Mouse (Mus musculus) hindbrain, embryonic 13.5 days (tissue): ENCODE measurements at regions not wholly inside any gene's neighbourhood (a gene's known extent, or its start where the extent isn't known, plus 50 kb on each side); places are given as distances from the start of the nearest gene placed in this dataset.

Experiments used
- ATAC-seq: fragments of 200-750 bp; cut with Nextera tagmentation; 2 replicates; pipeline ENCODE4 v1.8.0; 2017; ENCODE audit warnings: moderate TSS enrichment; ENCODE audit not compliant: low FRiP score
- H3K27ac ChIP-seq: fragments of 300-500 bp; sonication (generic); 2 replicates; pipeline ENCODE4 v1.5.1; 2015; ENCODE audit warnings: inconsistent platforms, mild to moderate bottlenecking, moderate library complexity
- H3K27me3 ChIP-seq: fragments of 300-500 bp; sonication (generic); 2 replicates; pipeline ENCODE4 v1.6.1; 2015; ENCODE audit warnings: mild to moderate bottlenecking, inconsistent platforms
- H3K36me3 ChIP-seq: fragments of 300-500 bp; sonication (generic); 2 replicates; pipeline ENCODE4 v1.6.1; 2015; ENCODE audit warnings: mild to moderate bottlenecking, inconsistent platforms
- H3K4me1 ChIP-seq: fragments of 300-500 bp; sonication (generic); replicated peaks from 2 replicates; pipeline ENCODE4 v1.6.1; 2015; ENCODE audit warnings: inconsistent platforms
- H3K4me2 ChIP-seq: fragments of 300-500 bp; sonication (generic); 2 replicates; pipeline ENCODE4 v1.6.1; 2015; ENCODE audit warnings: inconsistent platforms, mild to moderate bottlenecking, moderate library complexity
- H3K4me3 ChIP-seq: fragments of 300-500 bp; sonication (generic); 2 replicates; pipeline ENCODE4 v1.5.1; 2015; ENCODE audit warnings: mild to moderate bottlenecking, inconsistent platforms
- H3K9ac ChIP-seq: fragments of 300-500 bp; sonication (generic); 2 replicates; pipeline ENCODE4 v1.6.1; 2015; ENCODE audit warnings: mild to moderate bottlenecking, inconsistent platforms
- H3K9me3 ChIP-seq: fragments of 300-500 bp; sonication (generic); 2 replicates; pipeline ENCODE4 v1.6.1; 2016; ENCODE audit warnings: inconsistent platforms
- WGBS: fragments of 180-500 bp; shearing (Covaris S2); methylation state at CpG from one replicate; pipeline ENCODE4 v1.1.7; 2015; 5-methylcytosine and 5-hydroxymethylcytosine counted together

DNA sequence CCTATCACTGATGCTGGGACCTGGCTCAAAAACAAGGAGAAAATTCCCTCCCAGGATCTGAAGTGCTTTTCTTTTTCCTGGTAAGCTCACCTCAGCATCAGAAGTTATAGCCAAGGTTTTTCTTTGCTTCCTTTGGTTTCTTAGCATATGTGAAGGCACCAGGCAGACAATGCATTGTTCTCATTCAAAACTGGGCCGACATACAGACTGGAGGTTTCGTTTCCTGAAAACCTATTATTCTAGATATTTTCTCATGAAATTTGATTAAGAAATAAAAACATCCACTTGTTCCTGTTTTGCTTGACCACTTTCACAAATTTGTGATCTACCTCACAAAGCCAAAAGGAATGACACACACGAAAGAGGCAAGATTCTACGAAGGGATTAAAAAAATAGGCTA is 308.7 kb downstream of the Inhba start:
- H3K27ac ChIP-seq = no peak overlapping the region
- no peak overlapping the region for H3K4me2 ChIP-seq
- ATAC-seq = no peak
- H3K36me3 ChIP-seq = no peaks in the 10 kb centered on the region
- H3K4me3 ChIP-seq = no peak overlapping the region
- H3K4me1 ChIP-seq = no peaks in the 10 kb centered on the region
- 79% methylated on average over 4 of the region's 4 CpGs for WGBS
- H3K27me3 ChIP-seq = no peaks in the 10 kb centered on the region
- H3K9me3 ChIP-seq = no peaks in the 10 kb centered on the region
- no peak overlapping the region for H3K9ac ChIP-seq

DNA sequence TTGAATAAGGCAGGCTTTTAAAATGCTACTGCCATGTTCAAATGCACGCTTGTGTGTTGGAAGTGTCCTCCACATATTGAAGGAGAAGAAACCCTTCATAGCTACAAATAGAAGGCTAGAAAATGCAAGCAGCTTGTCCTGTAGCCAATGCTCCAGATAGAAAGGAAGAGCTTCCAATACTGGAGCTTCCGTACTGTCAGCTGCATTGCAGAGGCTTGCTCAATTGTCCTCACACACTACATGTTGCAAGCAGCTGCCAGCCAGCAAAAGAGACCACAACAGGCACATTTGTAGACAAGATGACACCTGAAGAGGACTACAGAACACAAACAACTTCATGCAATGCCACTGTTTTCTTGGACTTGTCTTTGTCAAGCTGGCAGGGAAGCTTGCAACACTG is 314.0 kb downstream of the Inhba start:
- H3K9ac ChIP-seq = no peak overlapping the region
- WGBS = 89% methylated on average over 2 of the region's 2 CpGs

DNA sequence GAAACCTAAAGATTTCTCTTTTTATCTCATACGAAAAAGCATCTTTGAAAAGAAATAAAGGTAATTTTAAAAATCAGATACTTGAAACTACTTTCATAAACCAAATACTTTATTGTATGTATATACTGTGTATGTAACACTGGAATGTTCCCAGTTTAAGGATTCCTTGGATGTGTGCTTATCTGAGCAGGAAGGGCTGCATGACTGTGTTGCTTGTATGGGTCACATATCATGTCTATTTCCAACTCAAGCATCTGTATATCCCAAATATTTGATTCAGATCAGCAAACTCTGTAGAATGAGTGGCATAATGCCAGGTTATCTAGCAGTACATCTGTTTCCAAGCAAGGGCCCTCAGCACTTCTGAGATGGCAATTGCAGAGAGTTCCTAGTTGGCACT is 330.1 kb downstream of the Inhba start:
- Histone ChIP-seq H3K27ac (no peak overlapping the region), H3K4me3 (no peak overlapping the region), H3K9ac (no peak overlapping the region), H3K4me1 (no peaks in the 10 kb centered on the region), H3K9me3 (no peaks in the 10 kb centered on the region), H3K36me3 (no peaks in the 10 kb centered on the region), H3K4me2 (no peak overlapping the region), H3K27me3 (no peaks in the 10 kb centered on the region)
- WGBS = 84% methylated on average over 1 of the region's 1 CpGs
- ATAC-seq = no peak

More for the DNA sequence above, 314.0 kb downstream of the Inhba start:
- Histone ChIP-seq H3K4me2 (no peak overlapping the region), H3K9me3 (no peaks in the 10 kb centered on the region), H3K27me3 (no peaks in the 10 kb centered on the region), H3K4me1 (no peaks in the 10 kb centered on the region), H3K36me3 (no peaks in the 10 kb centered on the region), H3K27ac (no peak overlapping the region), H3K4me3 (no peak overlapping the region)
- no peak for ATAC-seq

DNA sequence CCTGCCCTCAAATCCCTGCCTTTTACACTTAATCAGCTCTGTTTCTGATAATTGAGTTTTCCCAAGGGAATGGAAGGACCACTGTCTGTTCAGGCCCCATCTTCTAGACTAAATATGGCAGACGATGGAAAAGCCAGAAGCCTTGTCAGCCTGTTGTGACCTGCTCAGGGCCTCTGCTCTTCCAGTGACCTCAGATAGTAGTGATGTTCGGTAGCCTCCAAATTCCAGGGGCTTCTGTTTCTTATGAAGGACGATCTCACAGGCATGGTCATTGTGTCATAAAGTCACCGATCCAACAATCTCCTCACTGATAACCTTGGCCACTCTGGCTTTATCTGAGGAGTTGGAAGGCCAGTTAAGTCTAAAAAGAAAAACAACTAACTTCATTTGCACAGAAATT is 330.5 kb downstream of the Inhba start:
- no peak overlapping the region for H3K4me3 ChIP-seq
- H3K4me2 ChIP-seq = no peak overlapping the region
- no peaks in the 10 kb centered on the region for H3K36me3 ChIP-seq
- no peaks in the 10 kb centered on the region for H3K27me3 ChIP-seq
- WGBS = 86% methylated on average over 4 of the region's 4 CpGs
- H3K9me3 ChIP-seq = no peaks in the 10 kb centered on the region
- no peaks in the 10 kb centered on the region for H3K4me1 ChIP-seq
- no peak overlapping the region for H3K27ac ChIP-seq
- ATAC-seq = no peak
- no peak overlapping the region for H3K9ac ChIP-seq

- WGBS = 88% methylated on average over 4 of the region's 4 CpGs
- Histone ChIP-seq H3K9me3 (no peaks in the 10 kb centered on the region), H3K27me3 (no peaks in the 10 kb centered on the region), H3K4me3 (no peak overlapping the region), H3K27ac (no peak overlapping the region), H3K36me3 (no peaks in the 10 kb centered on the region), H3K4me2 (no peak overlapping the region), H3K9ac (no peak overlapping the region), H3K4me1 (no peaks in the 10 kb centered on the region)
- ATAC-seq = no peak
Measured at GRCm38 (mm10) chr13:16343280-16343945, 331.8 kb downstream of the Inhba start.

- no peaks in the 10 kb centered on the region for H3K4me1 ChIP-seq
- H3K4me2 ChIP-seq = no peak overlapping the region
- no peak overlapping the region for H3K27ac ChIP-seq
- H3K27me3 ChIP-seq = no peaks in the 10 kb centered on the region
- no peaks in the 10 kb centered on the region for H3K36me3 ChIP-seq
- H3K9me3 ChIP-seq = no peaks in the 10 kb centered on the region
- H3K4me3 ChIP-seq = no peak overlapping the region
- WGBS = 38% methylated on average over 1 of the region's 1 CpGs
- H3K9ac ChIP-seq = no peak overlapping the region
- no peak for ATAC-seq
Measured at GRCm38 (mm10) chr13:16349353-16349752, 337.7 kb downstream of the Inhba start.

DNA sequence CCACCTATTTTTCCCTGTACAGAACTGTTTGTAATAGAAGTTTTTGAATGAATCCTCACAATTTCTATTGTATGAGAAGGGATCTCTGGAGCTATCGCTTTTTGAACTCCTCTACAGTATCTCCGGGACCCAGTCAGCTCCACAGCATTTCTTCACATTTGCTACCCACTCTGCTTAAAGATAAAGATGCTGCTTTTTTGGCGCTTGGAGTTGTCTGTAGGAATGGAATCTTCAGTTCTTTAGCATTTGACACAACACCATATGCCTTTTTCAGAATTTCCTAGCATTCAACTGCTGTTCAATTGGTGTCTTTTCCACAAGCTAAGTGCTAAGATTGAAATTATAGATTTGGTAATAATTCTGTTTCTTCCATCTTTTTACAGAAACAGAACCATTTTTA is 338.4 kb downstream of the Inhba start:
- WGBS = 91% methylated on average over 3 of the region's 3 CpGs
- no peak for ATAC-seq

GRCm38 (mm10) chr13:16355316-16355715 is 343.7 kb downstream of the Inhba start:
- Histone ChIP-seq H3K27me3 (no peaks in the 10 kb centered on the region), H3K27ac (no peak overlapping the region), H3K9me3 (no peaks in the 10 kb centered on the region), H3K9ac (no peak overlapping the region), H3K36me3 (no peaks in the 10 kb centered on the region), H3K4me2 (no peak overlapping the region), H3K4me1 (no peaks in the 10 kb centered on the region), H3K4me3 (no peak overlapping the region)
- WGBS = 80% methylated on average over 1 of the region's 1 CpGs
- ATAC-seq = no peak

More for the DNA sequence above, 338.4 kb downstream of the Inhba start:
- H3K9me3 ChIP-seq = no peaks in the 10 kb centered on the region
- no peaks in the 10 kb centered on the region for H3K36me3 ChIP-seq
- no peak overlapping the region for H3K9ac ChIP-seq
- no peaks in the 10 kb centered on the region for H3K27me3 ChIP-seq
- H3K4me3 ChIP-seq = no peak overlapping the region
- H3K4me1 ChIP-seq = no peaks in the 10 kb centered on the region
- no peak overlapping the region for H3K27ac ChIP-seq
- no peak overlapping the region for H3K4me2 ChIP-seq

- 90% methylated on average over 5 of the region's 5 CpGs for WGBS
Measured at GRCm38 (mm10) chr13:16379492-16379891, 367.8 kb downstream of the Inhba start.

DNA sequence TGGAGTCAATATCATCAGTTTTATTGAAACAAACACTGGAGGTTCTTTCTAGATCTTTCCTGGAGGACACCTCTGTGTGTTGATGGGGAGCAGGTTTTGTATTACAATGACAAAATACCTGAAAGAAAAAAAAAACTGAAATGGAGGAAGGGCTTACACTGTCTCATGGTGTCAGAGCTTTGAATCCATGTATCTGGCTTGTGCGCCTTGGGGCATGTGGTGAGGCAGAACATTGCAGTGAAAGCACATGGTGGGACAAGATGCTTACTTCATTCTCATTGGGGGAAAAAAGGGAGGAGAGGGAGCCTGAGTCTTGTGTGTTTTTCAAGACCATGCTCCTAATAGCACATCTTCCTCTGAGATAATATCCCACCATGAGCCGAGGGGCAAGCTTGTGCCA is 368.3 kb downstream of the Inhba start:
- H3K4me1 ChIP-seq = no peaks in the 10 kb centered on the region
- H3K9ac ChIP-seq = no peak overlapping the region
- no peak overlapping the region for H3K4me2 ChIP-seq
- ATAC-seq = no peak
- H3K4me3 ChIP-seq = no peak overlapping the region
- H3K27me3 ChIP-seq = no peaks in the 10 kb centered on the region
- H3K36me3 ChIP-seq = no peaks in the 10 kb centered on the region
- H3K9me3 ChIP-seq = no peaks in the 10 kb centered on the region
- 99% methylated on average over 2 of the region's 2 CpGs for WGBS
- H3K27ac ChIP-seq = no peak overlapping the region

More at GRCm38 (mm10) chr13:16379492-16379891, 367.8 kb downstream of the Inhba start:
- Histone ChIP-seq H3K9me3 (no peaks in the 10 kb centered on the region), H3K9ac (no peak overlapping the region), H3K4me1 (no peaks in the 10 kb centered on the region), H3K4me3 (no peak overlapping the region), H3K36me3 (no peaks in the 10 kb centered on the region), H3K27ac (no peak overlapping the region), H3K4me2 (no peak overlapping the region), H3K27me3 (no peaks in the 10 kb centered on the region)
- no peak for ATAC-seq

DNA sequence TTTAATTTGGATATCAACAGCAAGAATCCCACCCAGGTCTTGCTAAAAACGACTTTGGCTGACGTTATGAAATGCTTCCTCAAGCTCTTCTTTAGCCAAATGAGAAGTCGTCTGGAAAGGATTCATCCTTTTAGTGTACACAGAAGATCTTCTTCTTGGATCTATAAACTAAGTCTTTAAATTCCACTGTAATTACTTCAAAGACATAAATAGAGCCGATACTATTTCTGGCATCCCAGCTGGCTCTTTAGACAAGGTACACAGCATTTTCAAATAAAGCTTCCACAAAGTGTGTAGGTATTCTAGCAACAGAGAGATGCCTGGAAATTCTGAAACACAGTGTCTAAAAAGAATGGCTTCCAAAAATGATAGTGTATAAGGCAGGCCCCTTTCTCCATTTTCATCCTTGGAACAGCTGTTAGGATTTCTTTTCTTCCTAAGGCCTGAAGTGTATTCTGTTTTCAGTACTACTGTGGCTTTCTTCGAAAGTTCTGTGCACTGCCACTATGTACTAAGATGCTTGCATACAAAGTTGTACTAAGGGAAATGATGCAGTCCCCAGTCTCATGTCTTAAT is 371.4 kb downstream of the Inhba start:
- Histone ChIP-seq H3K4me3 (no peak overlapping the region), H3K27ac (no peak overlapping the region), H3K4me2 (no peak overlapping the region), H3K36me3 (no peaks in the 10 kb centered on the region), H3K9ac (no peak overlapping the region), H3K27me3 (no peaks in the 10 kb centered on the region), H3K9me3 (no peaks in the 10 kb centered on the region), H3K4me1 (no peaks in the 10 kb centered on the region)
- ATAC-seq = no peak
- WGBS = 90% methylated on average over 5 of the region's 5 CpGs

- no peaks in the 10 kb centered on the region for H3K4me1 ChIP-seq
- H3K4me2 ChIP-seq = no peak overlapping the region
- H3K27me3 ChIP-seq = no peaks in the 10 kb centered on the region
- ATAC-seq = no peak
- no peaks in the 10 kb centered on the region for H3K9me3 ChIP-seq
- 52% methylated on average over 2 of the region's 2 CpGs for WGBS
- H3K9ac ChIP-seq = no peak overlapping the region
- H3K36me3 ChIP-seq = no peaks in the 10 kb centered on the region
- H3K27ac ChIP-seq = no peak overlapping the region
- no peak overlapping the region for H3K4me3 ChIP-seq
Measured at GRCm38 (mm10) chr13:16416356-16417019, 404.8 kb downstream of the Inhba start.

- Histone ChIP-seq H3K36me3 (no peaks in the 10 kb centered on the region), H3K9me3 (no peaks in the 10 kb centered on the region), H3K9ac (no peak overlapping the region), H3K27ac (no peak overlapping the region), H3K4me2 (no peak overlapping the region), H3K27me3 (no peaks in the 10 kb centered on the region), H3K4me3 (no peak overlapping the region), H3K4me1 (no peaks in the 10 kb centered on the region)
- ATAC-seq = no peak
- 94% methylated on average over 2 of the region's 2 CpGs for WGBS
Measured at GRCm38 (mm10) chr13:16424147-16424546, 412.5 kb downstream of the Inhba start.
